Mouse (Mus musculus) ES-Bruce4 (cell line): ENCODE data around the gene Prss36. TPM values are rescaled to one million over a fixed set of nuclear protein-coding genes. Genes with fewer than 3 reads are reported as not detected.

Experiments
- H3K27ac ChIP-seq: 2 replicates; pipeline ENCODE4 v1.5.1; 2012; ENCODE audit warnings: low read length, inconsistent platforms; ENCODE audit not compliant: insufficient read depth
- H3K27me3 ChIP-seq: 2 replicates; pipeline ENCODE4 v1.6.1; 2012; ENCODE audit warnings: mild to moderate bottlenecking, low read length, inconsistent platforms; ENCODE audit not compliant: control insufficient read depth, poor library complexity, insufficient read depth, severe bottlenecking
- H3K36me3 ChIP-seq: 2 replicates; pipeline ENCODE4 v1.6.1; 2012; ENCODE audit warnings: inconsistent platforms, mild to moderate bottlenecking, low read length, moderate library complexity; ENCODE audit not compliant: control insufficient read depth, poor library complexity, insufficient read depth, severe bottlenecking
- H3K4me1 ChIP-seq: one replicate; pipeline ENCODE4 v1.8.1; 2011; ENCODE audit warnings: low read length; ENCODE audit not compliant: control insufficient read depth, insufficient read depth
- H3K4me3 ChIP-seq: 2 replicates; pipeline ENCODE4 v1.5.1; 2011; ENCODE audit warnings: low read depth, mild to moderate bottlenecking, low read length
- H3K9ac ChIP-seq: 2 replicates; pipeline ENCODE4 v1.6.1; 2012; ENCODE audit warnings: low read depth, mild to moderate bottlenecking, inconsistent platforms; ENCODE audit not compliant: poor library complexity, severe bottlenecking
- H3K9me3 ChIP-seq: replicated peaks from 2 replicates; pipeline ENCODE4 v1.6.1; 2012; ENCODE audit warnings: mild to moderate bottlenecking, low read length, inconsistent platforms; ENCODE audit not compliant: control insufficient read depth, poor library complexity, insufficient read depth, severe bottlenecking
- POLR2A ChIP-seq: IDR thresholded peaks from one replicate; pipeline ENCODE4 v1.8.1; 2011; ENCODE audit warnings: low read length; ENCODE audit not compliant: insufficient read depth
- polyA plus RNA-seq: library from polyadenylated mRNA; stranded (reverse); fragments of >200 nt; gene quantifications from 2 replicates; pipeline ENCODE4 v1.2.4, GENCODE M21; 2011; ENCODE audit warnings: low read depth; ENCODE audit not compliant: missing spikeins, insufficient read depth, insufficient read length

Gene Prss36
- polyA plus RNA-seq, 1 experiment: 21.2 TPM

DNA sequence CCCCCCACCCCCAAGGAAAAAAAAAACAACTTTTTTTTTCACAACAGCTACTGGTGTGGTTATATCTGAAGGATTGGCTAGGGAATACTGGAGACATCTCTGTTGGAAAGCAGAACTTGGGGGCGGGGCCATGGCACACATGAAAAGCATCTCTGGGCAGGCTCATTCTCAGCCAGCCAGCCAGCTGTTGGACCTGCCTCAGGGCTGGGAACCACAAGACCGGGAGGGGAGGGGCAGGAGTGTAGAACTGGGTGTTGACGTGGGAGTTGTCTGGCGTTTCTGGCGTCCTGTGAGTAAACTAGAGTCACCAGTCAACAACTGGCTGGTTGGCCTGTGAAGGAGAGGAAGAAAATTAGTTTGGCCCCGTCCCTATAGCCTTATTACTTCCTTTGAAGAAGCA is 60.6 kb downstream of the Prss36 start:
- H3K9ac ChIP-seq: no peak overlapping the region
- no peaks in the 10 kb centered on the region for H3K27me3 ChIP-seq
- peaks cover 41% of the 10 kb centered on the region for H3K36me3 ChIP-seq
- no peaks in the 10 kb centered on the region for H3K9me3 ChIP-seq
- no peak overlapping the region for H3K27ac ChIP-seq
- TF ChIP-seq POLR2A: no peak
- H3K4me1 ChIP-seq: no peaks in the 10 kb centered on the region
- no peak overlapping the region for H3K4me3 ChIP-seq

Other genes starting within 250 kb of the Prss36 start
- gene Bcl7c, start 237.8 kb downstream of the Prss36 start, polyA plus RNA-seq: 48.6 and 49.8 TPM in 2 replicates
- 8.8 and 13.9 TPM in 2 replicates for gene Ctf1, start 234.0 kb downstream of the Prss36 start, polyA plus RNA-seq
- gene Ctf2, start 214.6 kb downstream of the Prss36 start, polyA plus RNA-seq: not detected in 2 replicates
- gene Fbxl19, start 202.2 kb downstream of the Prss36 start, polyA plus RNA-seq: 55.1 and 58.3 TPM in 2 replicates
- gene Orai3, start 176.9 kb downstream of the Prss36 start, polyA plus RNA-seq: 20.2 and 23.2 TPM in 2 replicates
- 49.1 and 51.7 TPM in 2 replicates for gene Setd1a, start 170.1 kb downstream of the Prss36 start, polyA plus RNA-seq
- not detected in 2 replicates for gene Gm49388, start 161.1 kb downstream of the Prss36 start, polyA plus RNA-seq
- gene Hsd3b7, start 146.1 kb downstream of the Prss36 start, polyA plus RNA-seq: 7.9 and 11.2 TPM in 2 replicates
- gene Stx4a, start 122.4 kb downstream of the Prss36 start, polyA plus RNA-seq: 122 and 126 TPM in 2 replicates
- 6.9 and 8.5 TPM in 2 replicates for gene Stx1b, start 122.2 kb downstream of the Prss36 start, polyA plus RNA-seq
- gene Zfp646, start 70.5 kb downstream of the Prss36 start, polyA plus RNA-seq: 42.5 TPM in 2 replicates
- 15.3 and 17.1 TPM in 2 replicates for gene Zfp668, start 69.9 kb downstream of the Prss36 start, polyA plus RNA-seq
- 0.46 and 0.67 TPM in 2 replicates for gene Prss53, start 55.8 kb downstream of the Prss36 start, polyA plus RNA-seq
- gene Gm21974, start 51.3 kb downstream of the Prss36 start, polyA plus RNA-seq: not detected in 2 replicates
- gene Vkorc1, start 51.1 kb downstream of the Prss36 start, polyA plus RNA-seq: 31.8 and 35.1 TPM in 2 replicates
- 77.3 and 81.1 TPM in 2 replicates for gene Bckdk, start 42.6 kb downstream of the Prss36 start, polyA plus RNA-seq
- gene Kat8, start 34.2 kb downstream of the Prss36 start, polyA plus RNA-seq: 43.2 and 47.1 TPM in 2 replicates
- gene Prss8, start 16.6 kb downstream of the Prss36 start, polyA plus RNA-seq: 73.0 and 74.5 TPM in 2 replicates
- 1,572 and 1,655 TPM in 2 replicates for gene Fus, start 20.7 kb upstream of the Prss36 start, polyA plus RNA-seq
- 25.0 and 29.8 TPM in 2 replicates for gene Pycard, start 47.1 kb upstream of the Prss36 start, polyA plus RNA-seq
- 0.56 TPM in 1 of 2 replicates, not detected in the other for gene Trim72, start 57.2 kb upstream of the Prss36 start, polyA plus RNA-seq
- gene Itgam, start 115.9 kb upstream of the Prss36 start, polyA plus RNA-seq: not detected in 2 replicates
- not detected in 2 replicates for gene Gm49368, start 116.0 kb upstream of the Prss36 start, polyA plus RNA-seq
- gene Itgax, start 182.8 kb upstream of the Prss36 start, polyA plus RNA-seq: not detected in 2 replicates
- gene Itgad, start 207.7 kb upstream of the Prss36 start, polyA plus RNA-seq: not detected in 2 replicates